Mouse (Mus musculus) regulatory T cell (primary cell): ENCODE data around the gene Slc5a2.

ENCODE experiments used
- in situ Hi-C: fragments of 300-600 bp; cut with MboI, MseI; formaldehyde crosslinking; loops from one replicate; pipeline ENCODE4 v1.15.1; 2025; ENCODE audit warnings: high pct_unique_total_duplicates

The Slc5a2 gene

DNA sequence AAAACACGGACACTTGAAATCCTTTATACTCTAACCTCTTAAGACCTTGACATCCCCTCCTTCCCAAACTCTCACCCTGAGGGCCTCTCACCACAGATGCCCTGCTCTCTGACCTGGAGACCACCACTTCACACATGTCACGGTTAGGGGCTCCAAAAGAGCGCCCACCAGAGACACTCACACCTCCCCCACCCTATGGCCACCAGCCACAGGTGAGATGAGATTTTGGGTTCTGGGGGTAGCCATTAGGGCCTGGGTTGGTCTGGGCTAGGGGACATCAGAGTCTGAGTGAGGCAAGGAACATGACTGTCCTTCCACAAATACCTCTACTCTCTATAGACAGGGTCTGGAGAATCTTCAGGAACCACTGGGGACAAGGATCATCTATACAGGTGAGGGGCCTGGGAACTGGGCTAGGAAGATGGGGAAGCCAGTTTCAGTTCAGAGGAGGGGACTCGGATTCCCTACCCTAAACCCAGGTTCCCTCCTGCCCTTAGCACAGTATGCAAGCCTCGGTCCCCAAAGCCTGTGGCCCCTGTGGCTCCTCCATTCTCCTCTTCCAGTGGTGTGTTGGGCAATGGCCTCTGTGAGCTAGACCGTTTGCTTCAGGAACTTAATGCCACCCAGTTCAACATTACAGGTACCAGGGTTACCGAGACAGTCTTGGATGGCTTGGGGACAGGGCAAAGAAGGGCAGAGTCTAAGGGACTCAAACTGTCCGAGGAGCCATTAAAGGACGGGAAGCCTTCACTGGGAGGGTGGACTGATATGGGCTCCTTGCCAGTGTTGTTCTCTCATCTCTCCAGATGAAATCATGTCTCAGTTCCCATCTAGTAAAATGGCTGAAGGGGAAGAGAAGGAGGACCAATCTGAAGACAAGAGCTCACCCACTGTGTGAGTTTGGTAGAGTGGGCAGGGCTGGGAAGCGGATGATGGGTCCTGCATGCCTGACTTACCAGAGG, 17.1 kb upstream of the Slc5a2 start:
- in situ Hi-C loops, result loop anchor here (10.0 kb wide), 1 partner anchor 96 kb away; no protein-coding TSS in a partner anchor

DNA sequence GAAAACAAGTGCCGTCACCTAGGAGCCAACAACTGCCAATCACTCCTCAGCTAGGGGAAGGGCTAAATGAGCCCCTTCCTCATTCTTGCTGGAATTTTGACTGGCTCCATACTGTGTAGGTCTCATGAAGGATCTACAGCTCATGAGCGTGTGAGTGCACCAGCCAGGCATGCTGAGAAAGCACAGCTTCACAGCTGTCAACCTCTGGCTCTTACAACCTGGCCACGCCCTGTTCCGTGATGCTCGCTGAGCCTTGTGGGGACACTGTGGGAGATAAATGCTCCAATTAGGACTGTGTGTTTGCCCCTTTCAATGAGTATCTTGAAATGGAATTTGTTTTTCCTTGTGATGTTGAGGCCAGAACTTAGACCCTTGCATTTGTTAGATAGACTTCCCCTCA, 15.5 kb upstream of the Slc5a2 start:
- in situ Hi-C loops, result loop anchor here (10.0 kb wide), 1 partner anchor 95 kb away; no protein-coding TSS in a partner anchor

- in situ Hi-C loops, result no loop called here
Observed at GRCm38 (mm10) chr7:128251946-128252345, 13.5 kb upstream of the Slc5a2 start.

- in situ Hi-C loops, result no loop called here
Observed at GRCm38 (mm10) chr7:128252609-128253008, 12.8 kb upstream of the Slc5a2 start.

DNA sequence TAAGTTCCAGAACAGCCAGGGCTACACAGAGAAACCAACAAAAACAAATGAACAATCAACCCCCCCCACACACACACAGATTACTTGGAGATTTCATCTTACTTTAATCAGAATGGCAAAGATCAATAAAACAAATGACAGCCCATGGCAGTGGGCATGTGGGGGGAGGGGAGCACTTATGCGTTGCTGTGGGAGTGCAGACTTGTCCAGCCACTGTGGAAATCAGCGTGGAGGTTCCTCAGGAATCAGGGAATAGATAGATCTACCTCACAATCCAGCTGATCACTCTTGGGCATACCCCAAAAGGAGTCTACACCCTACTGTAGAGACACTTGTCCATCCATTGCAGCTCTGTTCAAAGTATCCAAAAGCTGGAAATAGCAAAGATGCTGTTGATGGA, 10.5 kb upstream of the Slc5a2 start:
- in situ Hi-C loops, result no loop called here

DNA sequence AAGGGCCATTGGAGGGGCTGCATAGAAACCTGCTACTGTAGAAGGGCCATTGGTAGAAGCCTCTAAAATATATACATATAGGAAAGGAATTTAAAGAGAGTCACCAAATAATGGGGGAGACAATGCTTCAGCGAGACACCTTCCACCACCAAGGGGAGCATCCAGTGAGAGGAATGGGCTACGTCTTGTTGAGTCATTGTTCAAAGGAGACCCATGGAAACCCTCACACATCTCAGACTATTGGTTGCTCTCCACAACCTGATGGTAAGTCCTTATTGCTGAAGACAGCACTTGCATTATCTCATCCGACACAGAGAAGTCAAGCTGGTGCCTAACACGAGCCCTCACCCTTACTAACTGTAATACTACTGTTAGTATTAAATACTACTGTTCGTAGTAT, 9.7 kb upstream of the Slc5a2 start:
- in situ Hi-C loops, result no loop called here

GRCm38 (mm10) chr7:128256783-128257334, 8.6 kb upstream of the Slc5a2 start:
- in situ Hi-C loops, result no loop called here

- in situ Hi-C loops, result no loop called here
Observed at GRCm38 (mm10) chr7:128266056-128266455, 599 bp downstream of the Slc5a2 start.

DNA sequence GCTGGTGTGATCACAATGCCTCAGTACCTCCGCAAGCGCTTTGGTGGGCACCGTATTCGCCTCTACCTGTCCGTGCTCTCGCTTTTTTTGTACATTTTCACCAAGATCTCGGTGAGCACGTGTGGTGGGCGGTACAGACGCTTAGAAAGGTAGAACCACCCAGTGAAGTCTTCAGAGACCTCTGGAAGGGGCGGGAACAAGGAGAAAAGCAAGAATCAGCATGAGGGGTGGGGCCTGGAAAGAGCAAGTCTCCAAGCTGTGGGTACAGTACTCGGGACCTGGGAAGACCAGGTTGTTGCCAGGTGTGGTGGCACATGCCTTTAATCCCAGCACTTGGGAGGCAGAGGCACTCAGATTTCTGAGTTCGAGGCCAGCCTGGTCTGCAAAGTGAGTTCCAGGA, 1.9 kb downstream of the Slc5a2 start:
- in situ Hi-C loops, result no loop called here

DNA sequence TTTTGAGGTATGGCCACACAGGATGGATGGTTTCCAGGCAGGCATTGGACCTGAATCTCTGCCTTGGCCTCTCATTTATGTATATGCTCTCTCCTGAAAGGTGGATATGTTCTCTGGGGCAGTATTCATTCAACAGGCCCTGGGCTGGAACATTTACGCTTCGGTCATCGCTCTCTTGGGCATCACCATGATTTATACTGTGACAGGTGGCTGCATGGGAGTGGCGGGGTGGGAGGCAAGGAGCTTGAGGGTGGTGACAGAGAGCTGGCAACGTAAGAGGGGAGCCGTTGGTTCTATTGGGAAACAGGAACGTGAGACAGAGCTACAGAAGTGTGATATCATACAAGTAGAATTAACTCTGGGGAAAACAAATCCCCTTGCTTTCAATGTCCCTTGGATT, 2.4 kb downstream of the Slc5a2 start:
- in situ Hi-C loops, result no loop called here

- in situ Hi-C loops, result no loop called here
Observed at GRCm38 (mm10) chr7:128270431-128270850, 5.0 kb downstream of the Slc5a2 start.

GRCm38 (mm10) chr7:128271496-128271895, 6.0 kb downstream of the Slc5a2 start:
- in situ Hi-C loops, result no loop called here

GRCm38 (mm10) chr7:128276051-128276450, 10.6 kb downstream of the Slc5a2 start:
- in situ Hi-C loops, result no loop called here

GRCm38 (mm10) chr7:128279750-128280149, 14.3 kb downstream of the Slc5a2 start:
- in situ Hi-C loops, result no loop called here

DNA sequence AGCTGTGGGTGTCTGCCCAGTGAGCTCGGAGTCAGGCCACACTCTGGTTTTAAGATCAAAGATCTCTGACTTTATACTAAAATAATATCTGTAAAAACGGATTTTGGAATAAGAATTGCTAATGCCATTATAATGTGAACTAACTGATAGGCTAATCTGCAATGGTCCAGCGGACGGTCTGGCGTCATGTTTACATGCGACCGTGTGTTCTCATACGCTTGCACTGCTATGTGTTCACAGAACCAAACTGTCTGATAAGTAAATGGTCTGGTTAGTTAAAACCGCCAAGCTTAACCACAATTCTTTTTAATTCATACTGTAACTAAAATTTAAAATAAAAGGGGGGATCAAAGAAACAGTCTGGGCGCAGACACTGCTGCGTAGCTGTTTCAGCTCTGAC, 16.3 kb downstream of the Slc5a2 start:
- in situ Hi-C loops, result no loop called here

GRCm38 (mm10) chr7:128282532-128283244, 17.2 kb downstream of the Slc5a2 start:
- in situ Hi-C loops, result no loop called here

GRCm38 (mm10) chr7:128284047-128284446, 18.6 kb downstream of the Slc5a2 start:
- in situ Hi-C loops, result no loop called here

DNA sequence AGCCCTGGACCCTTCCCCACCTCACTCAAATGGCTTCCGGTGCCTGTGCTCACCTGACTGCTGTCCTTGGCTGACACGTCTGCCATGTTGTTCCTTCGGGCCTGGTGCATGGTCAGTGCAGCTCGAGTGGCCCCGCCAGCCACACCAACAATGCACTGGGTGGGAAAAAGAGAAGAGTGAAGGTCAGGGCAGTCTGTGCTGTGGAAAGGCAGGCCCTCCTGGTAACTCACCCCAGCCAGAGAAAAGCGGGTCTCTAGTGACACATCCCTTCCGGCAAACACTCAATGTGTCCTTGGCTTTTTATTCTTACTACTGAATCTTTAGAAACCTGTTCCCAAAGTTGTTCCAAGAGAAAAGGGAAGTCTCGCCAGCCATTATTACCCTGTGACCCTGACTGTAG, 19.6 kb downstream of the Slc5a2 start:
- in situ Hi-C loops, result no loop called here

- in situ Hi-C loops, result no loop called here
Observed at GRCm38 (mm10) chr7:128288923-128289544, 23.6 kb downstream of the Slc5a2 start.

DNA sequence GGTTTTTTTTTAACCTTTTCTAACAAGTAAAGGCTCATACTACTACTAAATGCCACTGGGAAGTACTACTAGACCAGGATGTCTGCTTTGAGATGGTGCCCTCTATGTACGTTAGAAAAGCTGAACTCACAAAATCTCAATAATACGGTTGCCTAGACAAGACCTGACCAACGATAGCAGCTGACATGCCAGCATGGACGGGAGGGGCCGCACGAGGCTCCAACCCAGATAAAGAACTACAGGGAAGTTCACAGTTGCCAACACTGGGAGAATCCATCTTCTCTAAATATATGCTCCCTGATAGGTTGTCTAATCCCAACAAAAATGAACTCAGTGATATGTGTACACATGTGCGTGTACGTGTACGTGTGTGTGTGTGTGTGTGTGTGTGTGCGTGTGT, 29.3 kb downstream of the Slc5a2 start:
- in situ Hi-C loops, result loop anchor here (10.0 kb wide), 1 partner anchor 820 kb away; the partner anchor contains the start of gene Fbrs

- in situ Hi-C loops, result loop anchor here (10.0 kb wide), 1 partner anchor 822 kb away; the partner anchor contains the start of gene Fbrs
Observed at GRCm38 (mm10) chr7:128296514-128296913, 31.1 kb downstream of the Slc5a2 start.

GRCm38 (mm10) chr7:128297291-128297616, 31.8 kb downstream of the Slc5a2 start:
- in situ Hi-C loops, result loop anchor here (10.0 kb wide), 1 partner anchor 822 kb away; the partner anchor contains the start of gene Fbrs
